Mouse (Mus musculus) embryonic facial prominence, embryonic 15.5 days (tissue): ENCODE measurements around the gene Tsga10. TPM values are rescaled to one million over a fixed set of nuclear protein-coding genes. Genes with fewer than 3 reads are reported as not detected.

ENCODE experiments used
- ATAC-seq: fragments of 200-750 bp; cut with Nextera tagmentation; 2 replicates; pipeline ENCODE4 v1.8.0; 2017; ENCODE audit warnings: low read depth, moderate TSS enrichment; ENCODE audit not compliant: insufficient number of reproducible peaks, low FRiP score, low TSS enrichment
- H3K27ac ChIP-seq: fragments of 300-500 bp; sonication (generic); replicated peaks from 2 replicates; pipeline ENCODE4 v1.5.1; 2015; ENCODE audit warnings: mild to moderate bottlenecking, inconsistent platforms
- H3K27me3 ChIP-seq: fragments of 300-500 bp; sonication (generic); 2 replicates; pipeline ENCODE4 v1.6.1; 2015; ENCODE audit warnings: inconsistent platforms
- H3K36me3 ChIP-seq: fragments of 300-500 bp; sonication (generic); 2 replicates; pipeline ENCODE4 v1.6.1; 2015; ENCODE audit warnings: mild to moderate bottlenecking, inconsistent platforms
- H3K4me1 ChIP-seq: fragments of 300-500 bp; sonication (generic); 2 replicates; pipeline ENCODE4 v1.6.1; 2015; ENCODE audit warnings: inconsistent platforms
- H3K4me2 ChIP-seq: fragments of 300-500 bp; sonication (generic); replicated peaks from 2 replicates; pipeline ENCODE4 v1.6.1; 2015; ENCODE audit warnings: mild to moderate bottlenecking, inconsistent platforms
- H3K4me3 ChIP-seq: fragments of 300-500 bp; sonication (generic); replicated peaks from 2 replicates; pipeline ENCODE4 v1.5.1; 2015; ENCODE audit warnings: mild to moderate bottlenecking, inconsistent platforms
- H3K9ac ChIP-seq: fragments of 300-500 bp; sonication (generic); 2 replicates; pipeline ENCODE4 v1.6.1; 2015; ENCODE audit warnings: inconsistent platforms
- H3K9me3 ChIP-seq: fragments of 300-500 bp; sonication (generic); replicated peaks from 2 replicates; pipeline ENCODE4 v1.6.1; 2016; ENCODE audit warnings: inconsistent platforms
- WGBS: fragments of 180-500 bp; shearing (Covaris S2); methylation state at CpG from one replicate; pipeline ENCODE4 v1.1.7; 2015; 5-methylcytosine and 5-hydroxymethylcytosine counted together
- polyA plus RNA-seq: library from polyadenylated mRNA; unstranded; fragments of >200 nt; fragmentation: Nextera tagmentation; extraction: Ambion mirVana; gene quantifications from 2 replicates; pipeline ENCODE4 v1.2.1, GENCODE M21; 2015

Tsga10 gene
- polyA plus RNA-seq, 1 experiment from 2014 or later = 8.9 TPM

DNA sequence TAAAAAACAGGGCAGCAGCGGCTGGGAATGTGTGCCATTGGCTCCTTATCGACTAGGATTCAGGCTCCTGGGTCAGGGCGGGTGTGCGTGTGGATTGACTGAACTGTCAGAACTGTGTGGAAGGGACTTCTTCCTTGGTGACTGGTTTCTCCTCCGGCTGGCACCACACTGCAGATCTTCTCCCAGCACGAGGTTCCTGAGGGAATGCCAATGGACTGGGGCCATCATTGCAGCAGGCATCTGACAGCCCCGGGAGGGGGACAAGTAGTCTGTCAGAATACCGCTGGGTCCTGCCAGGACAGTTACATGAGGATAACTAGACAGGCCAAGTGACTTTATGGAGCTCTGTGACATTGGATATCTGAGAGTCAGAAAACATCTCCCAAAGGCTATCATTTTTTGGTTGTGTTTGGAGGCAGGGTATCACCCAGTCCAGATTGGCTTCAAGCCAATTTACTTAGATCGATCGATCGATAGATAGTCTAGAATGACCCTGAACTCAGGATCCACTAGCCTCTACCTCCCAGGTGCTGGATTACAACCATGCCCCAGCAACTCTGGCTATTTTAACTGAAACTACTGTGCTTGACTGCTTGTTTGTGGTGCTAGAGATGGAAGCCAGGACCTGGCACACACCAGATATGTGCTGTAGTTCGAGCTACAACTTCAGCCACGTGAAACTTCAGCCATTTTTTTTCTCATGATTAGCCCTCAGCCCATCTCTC lies 11.7 kb upstream of the Tsga10 start:
- no peaks in the 10 kb centered on the region for H3K9me3 ChIP-seq
- H3K27me3 ChIP-seq = no peaks in the 10 kb centered on the region
- 94% methylated on average over 13 of the region's 13 CpGs for WGBS
- no peak for ATAC-seq
- no peak overlapping the region for H3K4me2 ChIP-seq
- H3K4me1 ChIP-seq = peaks cover under 1% of the 10 kb centered on the region; the same call in 1 of the 2 replicates
- no peak overlapping the region for H3K9ac ChIP-seq
- no peak overlapping the region for H3K4me3 ChIP-seq
- H3K36me3 ChIP-seq = peaks cover 64% of the 10 kb centered on the region
- no peak overlapping the region for H3K27ac ChIP-seq

DNA sequence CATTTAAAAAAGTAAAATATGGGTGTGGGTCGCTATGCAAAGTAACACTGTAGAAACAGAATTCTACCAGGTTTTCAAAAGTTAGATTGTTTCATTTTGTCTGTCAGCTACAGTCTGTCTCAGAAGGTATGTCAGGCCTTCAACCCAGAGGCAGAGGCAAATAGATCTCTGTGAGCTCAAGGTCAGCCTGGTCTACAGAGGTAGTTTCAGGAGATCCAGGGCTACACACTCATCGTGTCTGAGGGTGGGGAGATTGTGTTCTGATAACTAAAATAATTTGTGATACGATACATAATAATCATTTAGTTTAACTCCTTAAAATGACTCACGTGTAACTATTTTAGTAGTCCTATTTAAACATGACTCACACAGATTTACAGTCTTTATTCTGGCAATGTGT lies 6.9 kb upstream of the Tsga10 start:
- no peaks in the 10 kb centered on the region for H3K27me3 ChIP-seq
- H3K9me3 ChIP-seq = no peaks in the 10 kb centered on the region
- ATAC-seq = no peak
- peak overlapping the region; percentile 62; the same call in 1 of the 2 replicates for H3K4me3 ChIP-seq
- peaks cover 34% of the 10 kb centered on the region for H3K36me3 ChIP-seq
- 90% methylated on average over 4 of the region's 4 CpGs for WGBS
- no peak overlapping the region for H3K27ac ChIP-seq
- peak overlapping the region; percentile 72; the same call in 1 of the 2 replicates for H3K4me2 ChIP-seq
- no peak overlapping the region for H3K9ac ChIP-seq
- H3K4me1 ChIP-seq = peaks cover 10% of the 10 kb centered on the region

DNA sequence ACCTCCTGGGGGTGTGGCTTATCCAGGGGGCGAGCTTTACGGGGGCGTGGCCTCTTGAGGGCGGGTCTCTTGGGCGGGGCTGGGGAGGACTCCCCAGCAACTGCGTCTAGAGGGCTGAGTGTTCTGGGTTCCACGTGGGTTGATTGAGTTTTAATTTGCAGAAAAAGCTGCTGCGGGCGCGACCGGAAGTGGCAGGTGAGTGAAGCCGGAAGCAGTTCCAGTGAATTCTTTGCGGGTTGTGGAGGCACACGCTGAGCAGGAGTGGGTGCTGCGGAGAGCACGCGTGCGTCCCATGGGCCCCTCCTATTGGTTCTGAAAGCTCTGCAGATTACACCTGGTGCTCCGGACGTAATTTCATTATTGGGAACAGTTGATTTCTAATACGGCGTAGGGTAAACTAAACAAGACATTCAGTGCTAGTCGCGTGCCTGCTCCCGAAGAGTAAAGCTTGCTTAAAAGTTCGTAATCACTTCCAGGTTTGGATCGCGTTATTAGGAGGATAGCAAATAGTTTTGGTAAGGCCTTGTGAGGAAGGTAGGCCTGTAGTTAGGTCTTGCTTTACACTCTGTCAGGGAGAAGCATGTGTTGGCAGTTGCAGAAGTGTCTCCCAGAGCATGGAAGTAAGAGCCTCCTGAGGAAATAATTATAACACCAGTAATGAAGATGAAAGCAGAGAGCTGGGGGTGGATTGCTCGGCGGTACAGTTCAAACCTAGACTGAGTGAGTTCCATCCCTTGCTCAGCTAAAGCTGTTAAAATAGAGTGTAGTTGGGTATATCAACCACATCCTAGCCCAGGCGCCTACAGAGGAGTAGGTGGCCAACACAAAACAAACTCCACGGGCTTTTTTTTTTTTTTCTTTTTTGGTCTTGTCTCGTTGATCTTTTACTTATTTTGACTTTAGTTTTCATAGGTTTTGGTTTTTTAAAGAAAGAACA lies 6.2 kb upstream of the Tsga10 start:
- no peak overlapping the region; the same call in 1 of the 2 replicates for H3K9ac ChIP-seq
- H3K27ac ChIP-seq = peak overlapping the region; percentile 76
- whole genome bisulfite sequencing = 5% methylated on average over 33 of the region's 33 CpGs
- no peaks in the 10 kb centered on the region for H3K27me3 ChIP-seq
- peak; percentile 90 for ATAC-seq
- peaks cover 27% of the 10 kb centered on the region for H3K36me3 ChIP-seq
- H3K4me1 ChIP-seq = peaks cover 10% of the 10 kb centered on the region
- H3K4me3 ChIP-seq = peak overlapping the region; percentile 62
- H3K4me2 ChIP-seq = peak overlapping the region; percentile 72
- no peaks in the 10 kb centered on the region for H3K9me3 ChIP-seq

DNA sequence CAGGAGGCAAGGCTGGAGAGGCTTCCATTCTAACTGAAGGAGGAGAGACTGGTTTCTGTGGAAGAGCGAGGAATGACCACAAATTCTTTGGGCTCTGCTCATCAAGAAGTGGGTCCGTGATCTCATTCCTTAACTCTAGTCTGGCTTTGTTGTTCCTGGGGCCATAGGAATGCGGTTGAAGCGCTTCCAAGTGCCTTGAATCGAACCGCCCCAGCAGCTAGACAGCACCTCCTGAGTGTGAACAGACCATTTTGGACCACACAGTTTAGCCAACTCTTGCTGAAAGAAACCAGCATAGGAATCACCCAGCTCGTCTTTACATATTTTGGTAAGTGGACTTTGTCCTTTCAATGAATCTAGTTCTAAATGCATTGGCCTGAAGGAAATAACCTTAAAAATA lies 5.5 kb upstream of the Tsga10 start, which contains the start of gene Lipt1:
Gene Lipt1, plus strand, starts transcription at position 35 of the 400 bp plus-strand sequence.
- H3K4me2 ChIP-seq = peak within 1 kb of the TSS; percentile 72
- WGBS = 10% methylated on average over 7 of the region's 7 CpGs
- peak within 1 kb of the TSS; percentile 62 for H3K4me3 ChIP-seq
- no peaks in the 10 kb centered on the region for H3K9me3 ChIP-seq
- H3K9ac ChIP-seq = no peak within 1 kb of the TSS; the same call in 1 of the 2 replicates
- H3K27ac ChIP-seq = peak within 1 kb of the TSS; percentile 76
- H3K27me3 ChIP-seq = no peaks in the 10 kb centered on the region
- H3K36me3 ChIP-seq = peaks cover 20% of the 10 kb centered on the region
- peaks cover 10% of the 10 kb centered on the region for H3K4me1 ChIP-seq
- no peak for ATAC-seq

DNA sequence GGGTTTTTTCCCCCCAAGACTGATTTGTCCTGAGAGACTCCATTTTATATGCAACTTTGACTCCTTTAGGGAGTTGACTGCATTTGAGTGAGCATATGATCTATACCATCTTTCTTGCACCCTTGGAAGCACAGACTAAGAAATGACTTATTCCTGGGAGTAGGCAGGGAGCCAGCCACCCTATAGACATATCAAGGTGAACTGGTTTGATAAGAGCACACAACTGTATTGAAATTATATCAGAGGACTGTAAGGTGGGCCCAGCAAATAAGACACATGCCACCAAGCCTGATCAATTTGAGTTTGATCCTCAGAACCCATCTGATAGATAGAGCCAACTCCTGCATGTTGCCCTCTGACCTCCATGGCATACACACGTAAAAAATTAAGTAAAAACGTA lies 3.1 kb upstream of the Tsga10 start:
- no peak for ATAC-seq
- Histone ChIP-seq H3K4me1 (peaks cover 17% of the 10 kb centered on the region), H3K9ac (no peak overlapping the region), H3K4me3 (no peak overlapping the region), H3K27me3 (no peaks in the 10 kb centered on the region), H3K36me3 (no peaks in the 10 kb centered on the region), H3K9me3 (no peaks in the 10 kb centered on the region), H3K4me2 (no peak overlapping the region), H3K27ac (no peak overlapping the region)
- WGBS = 47% methylated on average over 2 of the region's 2 CpGs

DNA sequence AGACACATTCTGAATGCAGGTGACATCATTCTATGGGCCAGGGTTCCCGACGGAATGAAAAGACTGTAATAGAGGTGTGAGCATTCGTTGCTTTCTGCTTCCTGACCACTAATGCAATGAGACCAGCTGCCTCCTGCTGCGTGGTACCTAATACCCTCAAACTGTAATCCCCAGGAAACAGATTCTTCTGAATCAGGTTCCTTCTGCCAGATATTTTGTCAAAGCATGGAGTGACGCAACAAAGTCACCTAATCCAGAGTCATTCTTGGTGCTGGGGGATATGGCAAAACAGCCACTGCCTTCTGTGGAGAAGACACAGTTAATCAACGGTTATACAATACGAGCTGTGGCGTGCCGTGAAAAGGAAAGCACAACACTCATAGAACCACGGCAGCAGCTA lies 2.4 kb upstream of the Tsga10 start:
- Histone ChIP-seq H3K36me3 (no peaks in the 10 kb centered on the region), H3K9ac (no peak overlapping the region), H3K27me3 (no peaks in the 10 kb centered on the region), H3K27ac (no peak overlapping the region), H3K4me1 (peaks cover 17% of the 10 kb centered on the region), H3K4me2 (no peak overlapping the region), H3K4me3 (no peak overlapping the region), H3K9me3 (no peaks in the 10 kb centered on the region)
- 52% methylated on average over 10 of the region's 10 CpGs for WGBS
- ATAC-seq = no peak

DNA sequence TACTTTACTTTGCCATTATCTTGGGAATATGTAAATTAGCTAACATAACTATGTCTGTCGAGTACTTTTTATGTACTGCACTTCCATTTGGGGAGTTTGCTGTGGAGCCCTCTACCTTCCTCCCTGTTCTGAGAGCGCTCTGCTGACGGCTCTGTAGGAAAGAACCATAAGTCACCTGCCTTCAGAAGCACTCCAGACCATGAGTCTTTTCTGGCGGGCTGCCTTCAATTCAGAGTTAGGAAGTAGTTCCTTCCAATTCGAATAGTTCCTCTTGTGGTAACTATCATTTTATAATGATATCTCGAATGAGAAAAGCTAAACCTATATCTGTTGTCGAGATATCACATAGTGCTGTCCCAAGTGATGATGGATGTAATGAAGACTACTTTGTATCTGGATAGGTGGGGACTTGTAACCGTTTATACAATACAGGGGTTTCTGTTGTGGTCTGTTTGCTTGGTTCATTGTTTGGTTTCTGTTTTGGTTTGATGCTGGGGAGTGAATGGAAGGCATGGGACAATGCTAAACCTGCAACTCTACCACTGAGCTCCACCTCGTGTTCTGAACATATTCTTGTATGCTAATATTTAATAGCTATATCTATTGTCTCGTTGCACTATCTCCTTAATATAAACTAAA lies 1.6 kb upstream of the Tsga10 start:
- no peaks in the 10 kb centered on the region for H3K36me3 ChIP-seq
- peaks cover 16% of the 10 kb centered on the region for H3K4me1 ChIP-seq
- H3K4me2 ChIP-seq = no peak overlapping the region
- H3K9ac ChIP-seq = no peak overlapping the region
- WGBS = 70% methylated on average over 10 of the region's 10 CpGs
- H3K4me3 ChIP-seq = no peak overlapping the region
- ATAC-seq = no peak
- no peaks in the 10 kb centered on the region for H3K9me3 ChIP-seq
- no peaks in the 10 kb centered on the region for H3K27me3 ChIP-seq
- H3K27ac ChIP-seq = no peak overlapping the region

DNA sequence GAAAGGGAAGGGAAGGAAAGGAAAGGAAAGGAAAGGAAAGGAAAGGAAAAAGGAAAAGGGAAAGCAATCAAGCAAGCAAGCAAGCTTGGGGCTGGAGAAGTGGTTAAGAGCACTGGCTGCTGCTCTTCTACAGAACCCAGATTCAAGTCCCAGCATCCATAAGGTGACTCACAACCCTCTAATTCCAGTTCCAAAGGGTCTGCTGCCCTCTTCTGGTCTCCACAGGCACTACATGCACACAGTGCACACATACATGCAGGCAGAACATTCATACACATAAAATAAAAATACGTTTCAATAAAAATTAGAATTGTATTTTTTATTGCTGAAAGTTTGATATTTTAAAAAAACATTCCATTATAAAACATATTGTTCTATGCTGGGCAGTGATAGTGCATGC lies 827 bp upstream of the Tsga10 start:
- no peak overlapping the region for H3K27ac ChIP-seq
- 85% methylated on average over 1 of the region's 1 CpGs for WGBS
- peaks cover 11% of the 10 kb centered on the region for H3K4me1 ChIP-seq
- H3K9ac ChIP-seq = no peak overlapping the region
- no peaks in the 10 kb centered on the region for H3K9me3 ChIP-seq
- no peaks in the 10 kb centered on the region for H3K36me3 ChIP-seq
- H3K4me2 ChIP-seq = no peak overlapping the region
- no peak for ATAC-seq
- H3K4me3 ChIP-seq = no peak overlapping the region
- H3K27me3 ChIP-seq = no peaks in the 10 kb centered on the region

DNA sequence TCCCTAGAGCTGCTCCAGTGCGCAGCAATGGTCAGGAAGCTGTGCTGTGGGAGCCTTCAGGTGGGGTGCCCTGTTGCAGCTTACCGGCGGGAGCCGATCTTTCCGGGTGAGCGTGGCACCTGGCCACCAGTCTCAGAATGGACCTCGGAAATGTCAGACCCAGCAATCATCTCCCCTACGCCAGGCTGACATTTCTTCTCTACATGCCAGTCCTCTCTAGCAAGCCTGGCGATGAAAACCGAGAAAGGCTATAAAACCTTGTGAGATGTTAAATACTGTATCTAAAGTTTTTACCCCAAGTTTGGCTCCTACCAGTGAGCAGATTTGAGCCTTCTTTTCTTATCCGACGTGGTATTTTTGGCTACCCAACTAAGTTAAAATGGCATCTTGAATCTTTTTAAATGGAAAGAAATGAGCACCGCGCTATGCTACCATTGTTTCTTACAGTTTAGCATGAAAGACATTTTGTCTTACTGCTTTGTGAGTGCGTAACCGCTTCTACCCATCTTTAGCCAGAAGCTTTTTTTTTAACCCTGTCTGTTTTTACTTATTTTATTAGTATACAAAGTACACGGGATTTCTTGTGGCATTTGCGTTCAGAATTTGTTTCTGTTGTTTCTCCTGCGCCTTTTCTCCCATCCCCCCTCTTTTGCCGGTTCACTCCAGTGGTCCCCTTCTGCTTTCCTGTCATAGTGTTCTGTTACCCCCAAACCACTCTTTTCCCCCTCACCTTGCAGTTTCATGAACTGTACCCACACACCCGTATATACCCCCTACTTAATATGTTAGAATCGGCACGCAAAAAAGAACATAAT lies 621 bp downstream of the Tsga10 start:
- H3K4me1 ChIP-seq = peaks cover 7% of the 10 kb centered on the region
- peak overlapping the region; percentile 64 for H3K4me3 ChIP-seq
- H3K27ac ChIP-seq = peak overlapping the region; percentile 91
- H3K27me3 ChIP-seq = no peaks in the 10 kb centered on the region
- no peak for ATAC-seq
- H3K36me3 ChIP-seq = no peaks in the 10 kb centered on the region
- H3K9me3 ChIP-seq = no peaks in the 10 kb centered on the region
- H3K9ac ChIP-seq = peak overlapping the region; percentile 53
- H3K4me2 ChIP-seq = peak overlapping the region; percentile 77
- WGBS = 9% methylated on average over 23 of the region's 23 CpGs

DNA sequence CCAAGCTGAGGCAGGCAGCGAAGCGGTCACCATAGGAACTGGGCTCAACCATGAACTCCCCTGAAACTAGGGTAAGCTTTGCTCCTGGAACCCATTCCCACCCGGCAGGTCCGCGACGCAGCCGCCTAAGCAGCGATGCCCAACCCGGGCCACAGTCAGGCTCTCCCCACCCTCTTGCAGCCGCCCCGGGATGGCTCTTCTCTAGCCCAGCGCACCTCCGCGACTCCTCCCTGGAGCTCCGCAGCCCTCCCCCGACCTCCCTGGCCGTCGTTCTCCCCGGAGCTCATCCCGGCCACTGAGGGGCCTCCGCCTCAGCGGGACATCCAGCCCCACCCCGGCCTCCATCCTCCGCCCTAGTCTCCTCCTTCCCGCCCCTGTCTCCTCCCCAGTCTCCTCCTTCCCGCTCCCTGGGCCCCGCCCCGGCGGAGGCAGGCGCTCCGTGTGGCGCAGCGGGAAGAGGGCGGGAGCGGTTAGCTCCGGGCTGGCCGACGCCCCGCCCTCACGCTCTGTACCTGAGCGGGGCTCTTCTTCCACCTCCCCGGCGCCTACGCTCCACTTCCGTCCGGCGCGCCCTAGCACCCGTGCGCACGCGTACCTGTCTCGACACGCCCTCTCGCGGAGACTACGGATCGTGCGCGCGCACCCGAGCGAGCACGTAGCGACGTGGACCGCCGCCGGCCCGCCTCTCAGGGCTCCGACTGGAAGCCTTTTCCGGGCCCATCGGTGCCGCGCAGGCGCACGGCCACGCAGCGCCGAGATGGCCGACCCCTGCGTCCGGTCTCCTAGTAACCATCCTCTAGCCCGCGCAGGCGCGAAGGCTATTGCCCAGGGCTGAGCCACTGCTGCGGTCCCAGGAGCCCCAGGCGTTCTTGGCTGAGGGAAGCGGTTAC lies 1.5 kb downstream of the Tsga10 start:
- Histone ChIP-seq H3K36me3 (no peaks in the 10 kb centered on the region), H3K4me3 (peak overlapping the region; percentile 64), H3K4me2 (peak overlapping the region; percentile 77), H3K4me1 (peaks cover 7% of the 10 kb centered on the region), H3K9ac (peak overlapping the region; percentile 53), H3K27me3 (no peaks in the 10 kb centered on the region), H3K9me3 (no peaks in the 10 kb centered on the region), H3K27ac (peak overlapping the region; percentile 91)
- ATAC-seq = peak; percentile 98
- WGBS = under 1% methylated on average over 85 of the region's 90 CpGs
